Mouse (Mus musculus) right cerebral cortex, postnatal 10 days (tissue): ENCODE results near the gene Tenm4.
A peak's percentile ranks its signal among the peaks of the same experiment; 100 is the strongest.

Experiments used
- DNase-seq, 2 experiments: peaks; one replicate each; pipeline ENCODE4 v3.0.0; 2021; ENCODE audit warnings: low spot score in 2 of 2

Gene Tenm4

DNA sequence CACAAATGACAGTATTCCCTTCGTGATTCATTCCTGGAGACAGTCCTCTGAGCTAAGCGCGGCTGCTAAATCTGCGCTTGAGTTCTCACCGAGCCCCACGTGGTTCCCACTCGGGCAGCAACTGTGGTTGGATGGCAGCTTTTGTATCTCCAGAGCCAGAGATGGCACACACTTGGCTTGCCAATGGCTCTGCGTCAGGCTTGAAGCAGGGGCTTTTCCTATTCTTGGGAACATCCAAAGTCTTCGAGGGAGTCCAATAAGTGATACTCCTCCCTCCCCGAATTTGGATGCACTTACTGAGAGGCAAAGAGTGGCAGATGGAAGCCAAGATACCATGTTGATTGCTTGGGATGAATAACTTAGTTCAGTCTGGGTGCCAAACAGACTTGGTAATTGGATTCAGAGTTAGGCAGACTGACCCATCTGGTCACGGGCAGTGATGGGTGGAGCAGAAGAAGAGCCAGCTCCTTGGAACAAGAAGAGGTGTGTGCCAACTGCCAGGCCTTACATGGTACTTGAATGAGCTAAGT is 303.6 kb downstream of the Tenm4 start:
- DNase-seq, result peak; percentile 85 to 92

DNA sequence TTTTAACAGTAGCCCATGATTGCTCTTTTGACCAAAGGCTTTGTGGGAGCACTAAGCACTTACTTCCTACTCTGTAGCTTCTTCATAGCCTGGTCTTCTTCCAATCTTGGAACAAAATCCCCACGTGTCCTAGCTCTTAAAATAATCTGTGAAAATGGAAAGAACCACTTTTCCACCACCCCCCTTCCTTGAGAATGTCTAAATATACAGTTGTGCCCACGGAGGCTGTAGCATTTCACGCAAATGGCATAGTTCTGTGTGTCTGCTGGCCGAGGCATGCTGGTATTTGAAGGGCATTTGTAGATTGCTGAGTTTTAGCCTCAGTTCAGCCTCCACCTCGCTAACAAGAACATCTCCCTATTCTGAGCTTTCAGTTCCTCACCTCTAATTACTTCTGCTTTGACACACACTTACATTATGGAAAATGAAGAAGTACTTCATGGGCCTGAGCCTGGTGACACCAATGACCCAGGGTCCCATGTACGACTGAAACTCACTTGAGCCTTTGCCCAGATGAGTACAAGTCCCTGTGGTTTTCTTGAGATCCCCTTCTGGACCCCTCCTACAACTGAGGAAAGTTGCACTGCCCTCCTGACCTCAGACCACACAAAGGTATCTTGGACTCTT is 306.1 kb downstream of the Tenm4 start:
- DNase-seq, result peak in 1 of 2 experiments; percentile 43

DNA sequence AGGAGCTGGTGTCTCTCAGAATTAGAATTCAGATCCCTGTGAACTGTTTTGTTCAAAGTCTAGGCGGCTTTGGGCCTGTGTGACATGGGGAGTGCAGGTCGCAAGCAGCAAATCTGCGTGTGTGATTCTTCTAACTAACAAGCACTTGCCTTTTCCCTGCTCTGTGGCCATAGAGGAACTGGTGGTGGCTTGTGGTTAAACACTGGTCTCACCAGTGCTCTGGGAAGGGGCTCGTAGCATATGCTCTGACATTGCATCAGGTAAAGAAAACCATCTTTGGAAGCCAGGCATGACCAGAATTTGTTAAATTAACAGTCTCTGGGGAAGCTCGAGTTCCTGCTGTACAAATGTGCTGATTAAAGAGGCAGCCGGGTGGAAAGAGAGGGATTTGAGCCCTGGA is 308.1 kb downstream of the Tenm4 start:
- no peak for DNase-seq

DNA sequence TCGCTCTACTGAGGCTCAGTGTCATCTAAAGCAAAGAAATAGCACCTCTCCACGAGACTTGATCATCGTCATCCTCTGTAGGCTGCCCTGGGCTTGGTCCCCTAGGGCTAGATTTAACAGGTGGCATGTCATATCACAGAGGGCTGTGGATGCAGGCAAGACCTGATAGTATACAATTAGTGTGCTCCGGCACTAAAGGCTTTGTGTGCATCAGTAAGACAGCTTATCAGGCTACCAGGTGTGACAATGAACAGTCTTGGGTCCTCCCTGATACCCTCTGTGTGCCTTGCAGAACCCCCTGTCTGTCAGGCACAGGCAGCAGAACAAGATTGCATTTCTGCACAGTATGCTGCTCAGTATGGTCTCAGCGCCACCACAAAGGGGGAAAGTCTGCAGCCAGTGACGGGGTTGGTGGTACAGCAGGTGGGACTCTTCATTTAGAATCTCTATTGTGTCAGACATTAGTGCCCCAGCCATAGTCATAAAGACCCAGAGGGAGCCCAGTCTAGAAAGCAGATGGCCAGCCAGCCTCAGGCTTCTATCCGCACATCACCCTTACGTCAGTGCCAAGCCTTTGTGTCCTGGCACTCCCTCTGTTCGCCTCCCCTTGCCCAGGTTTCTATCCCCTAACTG is 309.4 kb downstream of the Tenm4 start:
- no peak for DNase-seq

DNA sequence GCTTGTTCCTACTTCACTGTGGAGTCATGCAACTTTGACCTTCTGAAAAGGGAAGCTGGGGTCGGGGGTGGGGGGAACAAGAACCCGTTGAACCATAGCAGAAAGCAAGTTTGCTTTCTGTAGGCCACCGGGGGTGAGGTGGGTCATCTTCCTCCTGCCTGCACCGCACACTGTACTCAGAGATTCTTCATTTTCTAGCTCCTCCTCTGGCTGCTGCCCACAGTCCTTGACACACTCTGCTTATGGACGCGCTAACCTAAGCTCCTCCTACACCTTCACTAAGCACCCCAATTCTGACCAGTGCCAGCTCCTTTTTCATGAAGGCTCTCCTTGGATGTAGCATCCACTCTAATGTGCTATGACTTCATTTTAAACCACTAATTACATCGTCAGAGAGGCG is 311.9 kb downstream of the Tenm4 start:
- DNase-seq, result no peak

DNA sequence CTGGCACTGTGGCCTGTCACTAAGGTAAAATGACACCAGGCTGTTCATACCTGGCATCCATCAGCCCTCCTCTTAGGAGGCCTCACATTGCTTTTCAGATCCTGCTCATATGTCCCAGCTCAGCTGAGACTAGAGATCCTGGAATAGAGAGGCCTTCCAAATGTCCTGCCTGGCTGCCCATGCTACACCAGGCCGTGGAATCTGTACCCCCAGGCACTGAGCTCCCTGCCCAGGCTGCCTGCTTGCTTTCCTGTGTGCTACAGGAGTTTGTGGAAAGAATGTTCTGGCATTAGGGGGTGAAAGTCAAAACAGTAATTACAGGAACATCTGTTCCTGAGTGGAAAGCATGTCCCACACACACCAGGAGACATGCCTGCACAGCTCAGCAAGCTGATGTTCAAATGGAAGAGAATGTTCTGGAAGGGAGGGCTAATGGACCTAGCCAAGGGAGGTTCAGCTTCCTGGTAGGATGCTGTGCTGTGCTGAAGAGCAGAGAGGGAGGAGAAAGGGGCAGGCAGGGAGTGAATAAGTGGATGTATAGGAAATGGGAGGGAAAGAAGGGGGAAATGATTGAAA is 313.0 kb downstream of the Tenm4 start:
- DNase-seq, result no peak

DNA sequence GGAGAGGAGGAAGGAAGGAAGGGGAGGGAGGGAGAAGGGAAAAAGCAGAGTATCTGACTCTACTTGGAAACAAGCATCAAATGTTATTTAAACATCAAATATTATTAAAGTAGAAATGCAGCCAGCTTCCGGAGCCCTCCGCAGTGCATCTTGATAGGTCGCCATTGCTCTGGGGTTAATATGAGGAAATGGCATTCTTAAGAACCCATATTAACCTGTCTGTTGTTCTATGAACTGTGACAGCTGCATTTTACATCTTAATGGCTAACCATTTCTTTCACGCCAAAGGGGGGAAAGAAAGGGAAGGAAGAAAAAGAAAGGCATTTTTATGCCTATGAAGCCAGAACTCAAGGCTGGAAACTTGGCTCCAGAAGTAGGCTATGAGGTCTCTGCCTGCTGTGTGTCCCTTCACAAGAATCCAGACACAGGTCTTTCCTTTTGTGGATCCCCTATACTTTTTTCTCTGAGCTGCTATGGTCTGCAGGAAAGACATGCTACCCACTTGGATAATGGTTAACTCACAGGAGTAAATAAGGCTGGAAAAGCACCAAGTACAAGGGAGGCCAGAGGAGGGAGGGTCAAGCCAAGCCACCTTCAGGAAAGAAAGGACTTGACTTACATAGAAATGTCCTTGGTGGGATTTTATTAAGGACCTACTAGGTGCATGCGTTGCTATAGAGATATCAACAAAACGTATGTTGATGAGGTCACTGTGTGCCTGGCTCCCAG is 318.5 kb downstream of the Tenm4 start:
- DNase-seq, result no peak

DNA sequence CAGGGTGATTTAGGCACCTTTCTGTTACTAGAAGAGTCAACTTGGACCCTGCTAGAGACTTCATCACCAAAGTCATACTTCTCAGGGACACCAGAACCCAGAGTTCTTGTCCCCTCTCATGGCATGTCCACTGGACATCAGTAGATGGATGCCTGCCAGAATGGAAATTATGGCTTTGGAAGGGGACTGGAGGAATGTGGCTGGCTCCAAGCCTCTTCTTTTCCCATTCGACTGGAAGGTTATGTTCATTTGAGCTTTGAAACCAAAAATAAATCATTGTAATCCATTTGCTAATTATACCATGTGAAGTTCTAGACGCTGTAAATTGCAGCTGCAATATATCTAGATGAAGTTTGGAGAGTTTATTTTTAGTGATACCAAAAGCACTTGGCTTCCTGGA is 320.9 kb downstream of the Tenm4 start:
- no peak for DNase-seq

DNA sequence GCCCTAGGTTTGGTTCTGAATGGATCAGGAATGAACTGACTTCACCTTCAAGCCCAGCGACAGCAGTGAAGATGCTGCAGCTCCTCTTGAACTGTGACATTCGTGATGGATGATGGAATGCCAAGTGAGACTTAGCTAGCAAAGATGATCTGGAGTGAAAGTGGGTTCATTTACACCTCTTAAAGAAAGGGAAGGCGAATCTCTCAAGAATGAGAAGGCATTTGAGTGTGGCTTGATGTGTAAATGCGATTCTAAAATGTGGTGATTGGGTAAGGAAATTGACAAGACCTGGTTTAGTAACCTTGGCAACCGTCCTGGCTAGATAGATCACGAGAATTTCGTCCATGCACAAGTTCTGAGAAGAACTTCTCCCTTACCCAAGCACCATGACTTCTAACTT is 321.6 kb downstream of the Tenm4 start:
- DNase-seq, result no peak

DNA sequence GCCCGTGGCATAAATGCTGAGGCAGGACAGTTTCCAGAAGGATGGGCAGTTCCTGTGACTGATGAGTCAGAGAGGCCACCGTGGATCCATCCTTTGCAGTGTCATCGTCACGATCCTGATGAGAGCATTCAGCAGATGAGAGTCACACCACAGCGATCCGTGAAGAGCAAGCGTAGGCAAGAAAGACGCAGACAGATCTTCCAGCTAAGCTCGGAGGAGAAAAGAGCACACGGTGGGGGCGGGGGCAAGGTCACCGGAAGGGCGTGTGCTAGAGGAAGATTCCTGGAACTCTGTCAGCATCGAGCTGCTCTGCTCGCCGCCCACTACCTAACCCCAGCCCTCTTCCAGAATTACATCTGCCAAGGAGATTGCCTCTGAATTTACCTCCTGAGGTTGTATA is 323.0 kb downstream of the Tenm4 start:
- DNase-seq, result peak in 1 of 2 experiments; percentile 49

DNA sequence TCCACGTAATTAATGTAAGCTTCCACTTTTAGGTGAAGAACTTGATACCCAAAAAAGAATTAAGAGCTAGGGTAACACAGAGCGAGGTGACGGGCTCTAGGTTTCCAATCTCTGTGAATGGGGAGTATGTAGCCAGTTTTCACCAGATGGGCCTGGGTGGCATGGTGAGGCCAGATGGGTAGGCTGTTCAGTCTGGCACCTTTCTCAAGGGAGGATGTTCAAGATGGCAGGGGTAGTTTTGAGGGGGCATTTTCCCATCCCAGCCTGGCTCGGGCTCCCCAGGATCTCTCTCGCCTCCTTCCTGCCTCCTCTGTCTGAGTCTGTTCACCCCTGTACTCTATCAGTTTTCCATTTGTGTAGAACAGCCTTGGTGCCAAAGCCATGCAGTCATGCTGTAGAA is 329.1 kb downstream of the Tenm4 start:
- DNase-seq, result no peak

DNA sequence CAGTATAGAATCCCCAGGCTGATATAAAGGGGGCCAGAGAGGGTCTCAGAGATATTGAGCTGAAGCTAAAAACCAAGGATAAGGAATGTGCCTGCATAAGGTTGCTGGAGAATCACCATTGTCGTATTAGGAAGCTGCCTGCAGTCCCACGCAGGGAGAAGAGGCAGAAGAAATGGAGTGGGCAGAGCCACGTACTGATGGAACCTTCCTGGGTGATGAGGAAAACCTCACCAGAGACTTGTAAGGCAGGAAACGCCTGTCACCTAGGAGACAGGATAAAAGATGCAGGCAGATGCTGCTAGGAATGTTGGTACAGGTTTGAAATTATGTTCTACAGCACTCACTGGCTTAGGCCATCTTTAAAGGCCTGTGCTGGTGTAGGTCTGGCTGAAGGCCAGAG is 329.8 kb downstream of the Tenm4 start:
- no peak for DNase-seq

DNA sequence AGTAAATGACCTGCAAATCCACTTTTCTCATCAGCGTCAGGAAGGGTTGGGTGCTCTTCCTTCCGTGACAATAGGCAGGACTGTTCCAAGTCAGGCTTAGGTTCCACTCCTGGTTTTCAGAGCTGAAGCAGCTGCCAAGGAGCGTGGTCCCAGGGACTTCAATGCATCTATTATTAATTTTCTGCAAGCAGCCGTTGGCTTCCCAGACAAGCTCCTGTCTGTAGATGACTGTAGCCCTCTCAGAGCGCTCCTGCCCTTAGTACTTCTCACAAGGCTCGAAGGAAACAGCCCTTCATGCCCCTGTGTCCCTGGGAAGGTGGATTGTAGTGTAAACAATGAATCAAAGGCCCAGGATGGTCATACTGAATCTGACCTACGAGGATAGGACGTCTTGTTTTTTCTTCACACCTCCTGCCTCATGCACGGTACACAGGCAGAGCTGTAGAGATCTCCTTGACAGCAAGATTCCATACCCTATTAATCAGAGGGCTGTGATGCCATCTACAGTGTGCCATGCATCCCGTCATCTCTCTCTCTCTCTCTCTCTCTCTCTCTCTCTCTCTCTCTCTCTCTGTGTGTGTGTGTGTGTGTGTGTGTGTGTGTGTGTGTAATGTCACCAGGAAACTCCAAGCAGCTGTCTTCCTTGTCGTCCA is 331.4 kb downstream of the Tenm4 start:
- DNase-seq, result no peak

DNA sequence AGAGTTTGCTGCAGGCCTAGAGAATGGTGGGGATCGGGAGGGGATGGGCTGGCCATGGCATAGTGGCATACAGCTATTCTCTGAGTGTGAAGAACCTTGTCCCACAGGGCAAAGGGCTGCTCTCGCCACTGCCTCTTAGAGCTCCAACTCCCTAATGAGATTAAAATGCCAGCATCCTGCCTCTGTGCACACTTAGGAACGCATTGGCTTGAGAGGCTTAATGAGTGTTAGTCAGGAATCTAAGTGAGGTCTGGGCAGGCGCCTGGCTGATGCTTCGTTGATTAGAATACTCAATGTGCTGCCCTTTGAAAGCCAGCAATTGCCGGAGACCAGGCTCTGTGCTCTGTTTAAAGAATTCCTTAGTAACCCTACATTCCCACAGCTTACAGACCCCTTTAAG is 334.5 kb downstream of the Tenm4 start:
- DNase-seq, result no peak

DNA sequence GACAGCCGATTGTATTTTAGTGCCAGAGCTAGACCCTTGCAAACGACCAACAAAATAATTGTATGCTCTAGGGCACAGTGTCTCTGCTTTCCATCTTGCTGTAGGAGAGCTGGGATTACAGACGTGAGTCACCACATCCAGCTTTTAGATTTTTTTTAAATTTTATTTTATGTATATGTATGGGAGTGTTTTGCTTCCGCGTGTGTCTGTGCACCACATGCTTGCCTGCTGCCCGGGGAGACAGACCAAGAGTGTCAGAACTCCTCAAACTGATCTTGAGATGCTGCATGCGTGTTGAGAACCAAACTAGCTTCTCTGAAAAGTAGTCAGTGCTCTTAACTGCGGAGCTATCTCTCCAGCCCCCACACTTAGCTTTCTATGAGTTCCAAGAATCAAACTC is 336.0 kb downstream of the Tenm4 start:
- no peak for DNase-seq

DNA sequence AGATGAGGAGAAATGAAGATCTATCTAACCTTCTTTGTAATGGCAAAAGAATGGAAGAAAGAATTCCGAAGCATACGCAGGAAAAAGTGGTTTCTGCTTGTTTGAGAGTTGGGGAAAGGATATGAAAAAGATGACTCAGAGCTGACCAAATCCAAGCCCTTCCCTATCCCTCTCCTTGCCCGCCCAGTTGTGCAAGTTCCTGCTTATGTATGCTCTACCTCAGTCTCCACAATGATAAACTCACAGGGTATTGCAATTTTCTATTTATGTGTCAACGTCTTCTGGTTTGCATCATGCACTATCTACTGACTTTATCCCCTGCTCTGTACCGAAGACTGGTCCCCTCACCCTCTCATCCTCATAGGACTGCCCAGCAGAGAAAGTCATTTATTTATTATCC is 339.4 kb downstream of the Tenm4 start:
- DNase-seq, result no peak

DNA sequence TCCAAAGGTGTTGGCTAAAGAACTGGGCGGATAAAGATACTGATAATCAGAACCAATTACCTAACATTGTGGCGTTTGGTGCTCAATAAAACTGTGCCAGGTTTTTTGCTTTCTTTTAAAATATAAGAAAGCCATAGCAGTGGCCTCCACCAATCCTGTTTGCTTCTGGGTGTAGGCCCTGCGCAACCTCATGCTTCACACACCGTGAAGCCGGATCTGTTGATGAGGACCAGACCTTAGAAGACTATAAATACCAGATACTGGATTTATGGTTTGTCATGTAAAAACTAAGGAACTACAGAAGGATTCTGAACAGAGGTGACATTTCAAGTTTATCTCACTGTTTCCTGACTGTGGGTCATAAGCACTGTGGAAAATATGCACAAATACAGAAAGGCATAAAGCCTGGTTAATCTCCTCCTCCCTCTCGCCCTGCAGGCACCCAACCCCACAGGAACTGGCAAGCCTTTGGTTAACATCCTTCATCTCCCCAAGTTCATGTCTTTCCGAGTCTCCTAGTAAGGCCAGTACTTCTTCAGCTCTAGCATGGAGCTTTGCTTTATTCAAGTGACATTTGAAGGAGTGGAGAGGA is 340.1 kb downstream of the Tenm4 start:
- no peak for DNase-seq

DNA sequence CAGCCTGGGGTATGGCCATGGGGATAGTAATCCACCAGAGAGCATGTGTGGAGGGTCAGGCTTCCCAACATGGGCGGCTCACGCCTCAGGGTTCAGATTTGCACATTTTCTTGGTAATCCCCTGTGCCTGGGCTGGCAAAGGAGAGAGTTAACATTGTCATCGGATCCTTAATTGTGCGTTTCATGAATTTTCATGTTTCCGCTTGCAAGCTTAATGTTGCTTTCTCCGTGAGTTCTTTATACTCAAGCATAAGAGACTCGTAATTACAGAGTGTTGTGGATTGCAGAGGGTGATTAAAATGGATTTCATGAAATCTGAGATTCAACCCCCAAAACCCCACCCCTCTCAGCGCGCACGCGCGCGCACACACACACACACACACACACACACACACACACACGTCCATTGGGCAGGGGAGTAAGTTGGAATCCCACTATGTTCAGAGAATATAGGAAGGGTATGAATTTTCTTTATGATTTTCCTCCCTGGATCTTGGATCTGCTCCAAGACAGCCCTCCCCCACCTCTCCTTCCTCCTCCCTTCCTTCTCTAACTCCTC is 341.0 kb downstream of the Tenm4 start:
- DNase-seq, result no peak

DNA sequence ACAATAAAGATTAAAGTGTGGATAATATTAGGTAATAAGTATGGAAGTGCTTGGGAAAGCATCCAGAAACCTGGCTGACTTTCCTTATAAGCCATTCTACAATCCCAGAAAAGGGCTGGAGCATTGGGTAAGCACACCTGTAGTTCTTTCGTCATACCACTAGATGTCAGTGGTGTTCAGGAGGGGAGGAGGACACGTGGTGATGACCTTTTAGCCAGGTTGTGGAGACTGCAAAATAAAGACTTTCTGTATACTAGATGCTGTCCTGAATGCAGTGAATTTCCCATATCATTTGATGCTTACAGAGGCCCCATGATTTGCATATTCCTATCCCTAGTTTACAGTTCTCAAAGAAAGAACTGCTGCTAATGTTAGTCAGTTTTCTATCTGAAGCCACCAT is 348.2 kb downstream of the Tenm4 start:
- no peak for DNase-seq

DNA sequence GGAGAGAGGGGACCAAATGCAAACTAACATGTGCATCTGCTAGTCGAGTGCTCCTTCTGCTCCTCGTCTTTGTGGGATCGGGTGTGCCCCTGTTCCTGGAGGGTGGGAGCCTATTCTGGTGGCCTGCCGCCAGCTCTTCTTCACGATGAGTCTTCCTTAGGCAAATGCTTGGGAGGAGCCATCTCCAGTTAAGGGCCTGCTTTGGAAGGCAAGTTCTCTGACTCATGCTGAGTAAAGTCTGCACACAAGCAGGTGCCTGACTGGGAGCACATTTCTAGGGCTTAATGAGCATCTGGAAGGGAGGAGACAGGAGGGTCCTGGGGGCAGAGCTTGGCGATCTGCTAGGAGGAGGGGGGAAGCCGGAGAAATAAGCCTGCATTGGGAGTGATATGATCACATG is 350.9 kb downstream of the Tenm4 start:
- DNase-seq, result peak; percentile 59 to 61

DNA sequence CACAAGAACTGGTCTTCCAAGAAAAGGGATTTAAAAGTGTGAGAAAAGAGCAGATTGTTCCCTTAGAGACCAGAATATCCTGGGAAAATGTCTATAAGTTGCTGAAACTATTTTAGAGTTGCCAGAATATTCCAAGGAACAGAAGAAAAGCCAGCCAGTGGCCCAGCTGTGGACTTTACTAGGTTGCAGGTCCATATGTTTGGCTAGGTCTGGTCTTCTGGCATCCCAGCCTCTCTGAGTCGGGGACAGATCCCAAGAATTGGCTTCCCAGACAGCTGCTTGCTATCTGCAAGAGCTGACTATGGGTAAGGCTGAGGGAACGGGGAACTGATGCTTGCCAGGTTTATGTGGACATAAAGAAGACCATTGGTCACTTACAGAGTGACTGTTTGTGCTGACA is 352.6 kb downstream of the Tenm4 start:
- peak; percentile 64 to 86 for DNase-seq
